Mouse (Mus musculus) liver, adult 2 months (tissue): ENCODE results near the gene Rpl19.
A peak's percentile ranks its signal among the peaks of the same experiment; 100 is the strongest.

Source experiments
- CTCF ChIP-seq: fragments of 200-500 bp; IDR thresholded peaks from 2 replicates; pipeline ENCODE4 v1.5.1; 2011; ENCODE audit warnings: low read depth, low read length, control low read depth
- POLR2A ChIP-seq: fragments of 200-500 bp; IDR thresholded peaks from 2 replicates; pipeline ENCODE4 v1.6.1; 2011; ENCODE audit warnings: low read length, control low read depth; ENCODE audit not compliant: insufficient read depth; ENCODE audit errors: extremely low read depth

DNA sequence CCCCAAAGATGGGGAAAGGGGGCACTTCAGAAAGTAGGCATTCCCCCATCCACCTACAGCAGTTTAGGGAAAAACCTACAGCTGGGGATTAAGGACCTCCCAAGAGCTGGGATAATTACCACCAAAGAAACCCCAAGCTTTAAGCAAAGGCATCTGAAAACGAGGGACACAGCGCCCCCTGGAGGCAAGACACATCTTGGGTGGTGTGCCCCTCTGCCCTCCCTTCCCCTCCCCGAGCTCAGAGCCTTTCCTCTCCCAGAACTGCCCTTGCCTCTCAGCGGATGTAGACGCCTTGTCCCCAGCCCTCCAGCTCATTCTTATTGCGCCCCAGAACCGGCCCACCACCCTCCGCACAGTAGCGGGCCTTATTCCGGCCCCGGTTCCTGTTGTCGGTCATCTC, 23.9 kb upstream of the Rpl19 start:
- TF ChIP-seq CTCF: peak; percentile 92
- no peak for TF ChIP-seq POLR2A
